Mouse (Mus musculus) neural tube, embryonic 14.5 days (tissue): Measurements from ENCODE around the gene Cd99l2. TPM values are rescaled to one million over a fixed set of nuclear protein-coding genes. Genes with fewer than 3 reads are reported as not detected.
A peak's percentile ranks its signal among the peaks of the same experiment; 100 is the strongest.

ENCODE experiments used
- ATAC-seq: fragments of 200-750 bp; cut with Nextera tagmentation; 2 replicates; pipeline ENCODE4 v1.8.0; 2017; ENCODE audit warnings: low read depth, mild to moderate bottlenecking, moderate TSS enrichment, moderate library complexity
- H3K27ac ChIP-seq: fragments of 300-500 bp; sonication (generic); 2 replicates; pipeline ENCODE4 v1.5.1; 2014; ENCODE audit warnings: low read depth, mild to moderate bottlenecking, control low read depth, low read length, moderate library complexity, mixed read lengths
- H3K27me3 ChIP-seq: fragments of 300-500 bp; sonication (generic); 2 replicates; pipeline ENCODE4 v1.6.1; 2014; ENCODE audit warnings: low read length; ENCODE audit not compliant: control insufficient read depth, insufficient read depth
- H3K36me3 ChIP-seq: fragments of 300-500 bp; sonication (generic); 2 replicates; pipeline ENCODE4 v1.6.1; 2014; ENCODE audit warnings: low read length, mixed read lengths; ENCODE audit not compliant: control insufficient read depth, insufficient read depth
- H3K4me1 ChIP-seq: fragments of 300-500 bp; sonication (generic); 2 replicates; pipeline ENCODE4 v1.6.1; 2014; ENCODE audit warnings: low read length; ENCODE audit not compliant: control insufficient read depth, insufficient read depth
- H3K4me2 ChIP-seq: fragments of 300-500 bp; sonication (generic); 2 replicates; pipeline ENCODE4 v1.6.1; 2014; ENCODE audit warnings: mild to moderate bottlenecking, low read depth, low read length, control low read depth
- H3K4me3 ChIP-seq: fragments of 300-500 bp; sonication (generic); 2 replicates; pipeline ENCODE4 v1.5.1; 2014; ENCODE audit warnings: low read depth, low read length, control low read depth, mixed read lengths
- H3K9ac ChIP-seq: fragments of 300-500 bp; sonication (generic); replicated peaks from 2 replicates; pipeline ENCODE4 v1.6.1; 2014; ENCODE audit warnings: low read depth, mild to moderate bottlenecking, control low read depth, low read length, mixed read lengths
- H3K9me3 ChIP-seq: fragments of 300-500 bp; sonication (generic); 2 replicates; pipeline ENCODE4 v1.6.1; 2016; ENCODE audit warnings: low read length; ENCODE audit not compliant: control insufficient read depth
- WGBS: fragments of 180-500 bp; shearing (Covaris S2); extraction: QIAGEN DNeasy Blood & Tissue Kit; methylation state at CpG from one replicate; pipeline ENCODE4 v1.1.7; 2014; 5-methylcytosine and 5-hydroxymethylcytosine counted together
- polyA plus RNA-seq: library from polyadenylated mRNA; unstranded; fragments of >200 nt; fragmentation: Nextera tagmentation; extraction: Ambion mirVana; gene quantifications from 2 replicates; pipeline ENCODE4 v1.2.1, GENCODE M21; 2014

Cd99l2 gene
- polyA plus RNA-seq, 1 experiment from 2014 or later, result 69.9 TPM

- Histone ChIP-seq H3K27me3 (no peaks in the 10 kb centered on the region), H3K4me3 (no peak overlapping the region), H3K27ac (no peak overlapping the region), H3K9ac (no peak overlapping the region), H3K4me1 (no peaks in the 10 kb centered on the region), H3K9me3 (no peaks in the 10 kb centered on the region), H3K4me2 (no peak overlapping the region), H3K36me3 (no peaks in the 10 kb centered on the region; the same call in 1 of the 2 replicates)
- WGBS, result 95% methylated on average over 6 of the region's 6 CpGs
- ATAC-seq, result no peak
Observed at GRCm38 (mm10) chrX:71439473-71439872, 53.2 kb downstream of the Cd99l2 start.

- H3K27me3 ChIP-seq, result no peaks in the 10 kb centered on the region
- 95% methylated on average over 2 of the region's 2 CpGs for WGBS
- no peak for ATAC-seq
- no peaks in the 10 kb centered on the region for H3K9me3 ChIP-seq
- no peak overlapping the region for H3K9ac ChIP-seq
- no peaks in the 10 kb centered on the region for H3K4me1 ChIP-seq
- H3K27ac ChIP-seq, result no peak overlapping the region
- no peaks in the 10 kb centered on the region; the same call in 1 of the 2 replicates for H3K36me3 ChIP-seq
- H3K4me3 ChIP-seq, result no peak overlapping the region
- no peak overlapping the region for H3K4me2 ChIP-seq
Observed at GRCm38 (mm10) chrX:71435542-71435941, 57.1 kb downstream of the Cd99l2 start.

- no peaks in the 10 kb centered on the region for H3K9me3 ChIP-seq
- H3K9ac ChIP-seq, result no peak overlapping the region
- H3K27ac ChIP-seq, result no peak overlapping the region
- WGBS, result 29% methylated on average over 8 of the region's 8 CpGs
- H3K4me2 ChIP-seq, result no peak overlapping the region
- no peaks in the 10 kb centered on the region; the same call in 1 of the 2 replicates for H3K36me3 ChIP-seq
- no peak; the same call in 1 of the 2 replicates for ATAC-seq
- H3K4me3 ChIP-seq, result no peak overlapping the region
- no peaks in the 10 kb centered on the region for H3K27me3 ChIP-seq
- no peaks in the 10 kb centered on the region for H3K4me1 ChIP-seq
Observed at GRCm38 (mm10) chrX:71434860-71435259, 57.8 kb downstream of the Cd99l2 start.

DNA sequence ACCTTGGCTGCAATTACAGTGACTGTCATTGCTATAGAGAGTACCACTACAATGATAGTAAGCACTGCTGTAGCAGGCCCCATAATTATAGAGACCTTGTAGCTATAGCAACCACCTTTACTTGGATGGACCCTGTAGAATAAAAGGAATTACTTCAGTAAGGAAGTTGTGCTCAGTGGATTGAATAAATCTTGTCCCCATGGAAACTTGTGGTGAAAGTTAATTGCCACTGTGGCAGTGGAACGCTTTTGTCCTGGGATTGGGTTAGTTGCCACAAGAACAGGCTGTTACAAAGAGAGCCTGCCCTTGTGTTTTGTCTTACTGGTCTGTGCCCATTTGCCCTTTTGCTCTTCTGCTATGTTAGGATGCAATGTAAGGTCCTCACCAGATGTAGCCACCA, 58.2 kb downstream of the Cd99l2 start:
- Histone ChIP-seq H3K9ac (no peak overlapping the region), H3K4me3 (no peak overlapping the region), H3K27ac (no peak overlapping the region), H3K27me3 (no peaks in the 10 kb centered on the region), H3K36me3 (no peaks in the 10 kb centered on the region; the same call in 1 of the 2 replicates), H3K9me3 (no peaks in the 10 kb centered on the region), H3K4me1 (no peaks in the 10 kb centered on the region), H3K4me2 (no peak overlapping the region)
- WGBS, result 9% methylated on average over 1 of the region's 1 CpGs
- ATAC-seq, result peak; percentile 68; the same call in 1 of the 2 replicates

DNA sequence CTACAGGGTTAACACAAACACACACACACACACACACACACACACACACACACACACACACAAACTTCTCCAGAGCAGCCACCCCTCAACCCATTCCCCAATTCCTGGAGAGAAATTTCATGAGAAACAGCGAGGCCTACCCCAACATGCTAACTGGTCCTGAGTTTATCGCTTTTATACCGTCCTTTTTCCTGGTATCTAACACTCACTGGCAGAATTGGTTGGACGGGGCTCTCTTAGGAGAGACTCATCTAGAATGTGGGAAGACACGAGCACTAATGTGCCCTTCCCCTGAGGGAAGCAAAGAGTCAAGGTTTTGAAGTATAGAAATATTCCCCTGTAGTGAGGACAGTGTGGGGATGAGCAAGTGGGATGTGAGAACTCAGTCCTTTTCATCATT, 61.7 kb downstream of the Cd99l2 start:
- Histone ChIP-seq H3K9me3 (no peaks in the 10 kb centered on the region), H3K36me3 (no peaks in the 10 kb centered on the region), H3K9ac (no peak overlapping the region), H3K27me3 (no peaks in the 10 kb centered on the region), H3K4me1 (no peaks in the 10 kb centered on the region), H3K4me2 (no peak overlapping the region), H3K27ac (no peak overlapping the region), H3K4me3 (no peak overlapping the region)
- ATAC-seq, result no peak
- WGBS, result 87% methylated on average over 5 of the region's 5 CpGs

- no peak overlapping the region for H3K27ac ChIP-seq
- ATAC-seq, result no peak
- H3K4me3 ChIP-seq, result no peak overlapping the region
Observed at GRCm38 (mm10) chrX:71427491-71427890, 65.2 kb downstream of the Cd99l2 start.

GRCm38 (mm10) chrX:71425746-71426519, 66.7 kb downstream of the Cd99l2 start:
- no peak overlapping the region for H3K27ac ChIP-seq
- 44% methylated on average over 9 of the region's 9 CpGs for WGBS

More at GRCm38 (mm10) chrX:71427491-71427890, 65.2 kb downstream of the Cd99l2 start:
- Histone ChIP-seq H3K4me2 (no peak overlapping the region), H3K9ac (no peak overlapping the region), H3K4me1 (no peaks in the 10 kb centered on the region), H3K9me3 (no peaks in the 10 kb centered on the region), H3K27me3 (no peaks in the 10 kb centered on the region), H3K36me3 (no peaks in the 10 kb centered on the region)

DNA sequence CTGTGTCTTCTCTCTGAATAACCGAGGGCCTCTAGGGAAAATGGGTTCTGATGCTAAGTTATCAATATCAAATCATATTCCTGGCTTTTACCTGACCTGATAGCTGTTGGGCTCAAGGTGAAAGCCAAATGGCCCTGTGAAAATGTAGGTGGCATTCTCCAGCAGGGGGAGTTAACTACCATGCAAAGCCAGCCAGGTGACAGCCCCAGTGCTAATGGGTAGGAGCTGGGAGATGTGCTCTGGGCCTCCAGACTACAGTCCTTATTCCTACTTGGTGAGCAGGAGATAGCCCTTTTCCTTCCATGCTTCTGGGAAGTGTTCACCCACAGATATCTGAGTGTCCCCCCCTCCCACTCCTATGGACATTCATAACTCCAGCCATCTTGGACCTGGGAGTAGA, 67.8 kb downstream of the Cd99l2 start:
- H3K4me3 ChIP-seq, result no peak overlapping the region
- 0 out of 2 replicates have a peak, but pooled peaks cover 3% of the 10 kb centered on the region for H3K36me3 ChIP-seq
- 83% methylated on average over 1 of the region's 1 CpGs for WGBS
- H3K9ac ChIP-seq, result no peak overlapping the region
- no peak overlapping the region for H3K27ac ChIP-seq
- H3K27me3 ChIP-seq, result no peaks in the 10 kb centered on the region
- H3K9me3 ChIP-seq, result no peaks in the 10 kb centered on the region
- no peak for ATAC-seq
- H3K4me2 ChIP-seq, result no peak overlapping the region
- no peaks in the 10 kb centered on the region for H3K4me1 ChIP-seq

More at GRCm38 (mm10) chrX:71425746-71426519, 66.7 kb downstream of the Cd99l2 start:
- H3K4me3 ChIP-seq, result no peak overlapping the region
- 0 out of 2 replicates have a peak, but pooled peaks cover 3% of the 10 kb centered on the region for H3K36me3 ChIP-seq
- no peaks in the 10 kb centered on the region for H3K4me1 ChIP-seq
- no peak overlapping the region for H3K9ac ChIP-seq
- no peaks in the 10 kb centered on the region for H3K27me3 ChIP-seq
- H3K9me3 ChIP-seq, result no peaks in the 10 kb centered on the region
- peak; percentile 89 for ATAC-seq
- H3K4me2 ChIP-seq, result no peak overlapping the region

DNA sequence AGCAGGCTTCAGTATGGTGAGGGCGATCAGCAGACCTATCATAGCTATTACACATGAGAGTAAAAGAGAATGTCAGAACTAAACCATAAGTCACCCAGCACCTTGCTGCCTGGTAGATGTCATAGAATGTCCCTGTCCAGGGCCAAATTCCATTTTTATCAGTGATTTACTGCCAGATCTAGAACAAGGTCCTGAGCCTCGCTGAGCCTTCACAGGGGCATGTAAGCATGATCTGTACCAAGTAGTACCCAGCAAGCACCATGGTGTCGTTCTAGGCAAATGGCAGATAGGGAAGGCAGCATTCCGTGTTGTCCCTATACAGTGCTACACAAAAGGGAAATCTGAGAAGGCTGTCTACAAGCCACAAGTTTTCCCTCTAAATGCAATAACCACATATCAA, 79.0 kb downstream of the Cd99l2 start:
- no peaks in the 10 kb centered on the region for H3K27me3 ChIP-seq
- H3K36me3 ChIP-seq, result no peaks in the 10 kb centered on the region
- no peaks in the 10 kb centered on the region for H3K9me3 ChIP-seq
- WGBS, result 88% methylated on average over 4 of the region's 4 CpGs
- no peaks in the 10 kb centered on the region for H3K4me1 ChIP-seq
- no peak for ATAC-seq
- H3K4me3 ChIP-seq, result no peak overlapping the region
- H3K4me2 ChIP-seq, result no peak overlapping the region
- no peak overlapping the region for H3K27ac ChIP-seq
- no peak overlapping the region for H3K9ac ChIP-seq
